Mouse (Mus musculus): ENCODE measurements around the gene Vmn1r188. TPM values are rescaled to one million over a fixed set of nuclear protein-coding genes. Genes with fewer than 3 reads are reported as not detected.
A peak's percentile ranks its signal among the peaks of the same experiment; 100 is the strongest.
"Not testable (repeated sequence)": the region's sequence is repeated elsewhere in the genome, so short reads cannot be mapped to it uniquely, and the experiment has no call there.

Vmn1r188 gene
- polyA plus RNA-seq, 1 experiment from 2014 or later: not detected

GRCm38 (mm10) chr13:22041651-22042567 is 42.3 kb upstream of the Vmn1r188 start:
- Histone ChIP-seq H3K9me3 (no peaks in the 10 kb centered on the region), H3K4me1 (peaks cover 6% of the 10 kb centered on the region; the same call in 1 of the 2 replicates), H3K27ac (peak overlapping the region; percentile 87), H3K36me3 (no peaks in the 10 kb centered on the region), H3K27me3 (ENCODE audit: insufficient read depth, poor library complexity, severe bottlenecking) (no peaks in the 10 kb centered on the region), H3K4me3 (peak overlapping the region; percentile 53)
- DNase-seq (ENCODE audit: low spot score): peak; percentile 73
- WGBS: 5% methylated on average over 13 of the region's 13 CpGs

GRCm38 (mm10) chr13:22042568-22043502 is 41.4 kb upstream of the Vmn1r188 start, which contains the start of the genes Hist1h2ag and Hist1h2bj:
TSS of gene Hist1h2ag (minus strand) at chr13:22042944.
TSS of gene Hist1h2bj (plus strand) at chr13:22043214.
- H3K4me3 ChIP-seq: peak within 1 kb of the TSS; percentile 53
- WGBS: under 1% methylated on average over 52 of the region's 80 CpGs
- not testable (repeated sequence) for H3K4me1 ChIP-seq; H3K36me3 ChIP-seq; H3K9me3 ChIP-seq; H3K27me3 ChIP-seq (ENCODE audit: insufficient read depth, poor library complexity, severe bottlenecking)
- peak; percentile 97 for DNase-seq (ENCODE audit: low spot score)
- peak within 1 kb of the TSS; percentile 87 for H3K27ac ChIP-seq

GRCm38 (mm10) chr13:22043503-22044431 is 40.5 kb upstream of the Vmn1r188 start:
- 3% methylated on average over 10 of the region's 14 CpGs for WGBS
- DNase-seq (ENCODE audit: low spot score): peak; percentile 73

GRCm38 (mm10) chr13:22044432-22045155 is 39.6 kb upstream of the Vmn1r188 start:
- Histone ChIP-seq H3K27me3 (ENCODE audit: insufficient read depth, poor library complexity, severe bottlenecking) (no peaks in the 10 kb centered on the region), H3K9me3 (no peaks in the 10 kb centered on the region), H3K4me3 (0 out of 2 replicates have a peak overlapping the region, but pooled peaks have one; percentile 53), H3K27ac (no peak overlapping the region), H3K36me3 (no peaks in the 10 kb centered on the region), H3K4me1 (peaks cover 6% of the 10 kb centered on the region; the same call in 1 of the 2 replicates)
- DNase-seq (ENCODE audit: low spot score): peak; percentile 61
- 90% methylated on average over 6 of the region's 6 CpGs for WGBS

More at GRCm38 (mm10) chr13:22043503-22044431, 40.5 kb upstream of the Vmn1r188 start:
- Histone ChIP-seq H3K27ac (peak overlapping the region; percentile 67; the same call in 1 of the 2 replicates), H3K9me3 (no peaks in the 10 kb centered on the region), H3K36me3 (no peaks in the 10 kb centered on the region), H3K4me3 (peak overlapping the region; percentile 53), H3K4me1 (peaks cover 6% of the 10 kb centered on the region; the same call in 1 of the 2 replicates), H3K27me3 (ENCODE audit: insufficient read depth, poor library complexity, severe bottlenecking) (no peaks in the 10 kb centered on the region)

- H3K9me3 ChIP-seq: no peaks in the 10 kb centered on the region
- no peak overlapping the region for H3K27ac ChIP-seq
- peak; percentile 70 for DNase-seq (ENCODE audit: low spot score)
- H3K36me3 ChIP-seq: no peaks in the 10 kb centered on the region
- peaks cover 6% of the 10 kb centered on the region; the same call in 1 of the 2 replicates for H3K4me1 ChIP-seq
- H3K27me3 ChIP-seq (ENCODE audit: insufficient read depth, poor library complexity, severe bottlenecking): no peaks in the 10 kb centered on the region
- no peak overlapping the region for H3K4me3 ChIP-seq
- WGBS: 48% methylated on average over 2 of the region's 2 CpGs
These were observed 38.9 kb upstream of the Vmn1r188 start for GRCm38 (mm10) chr13:22045311-22045710.

GRCm38 (mm10) chr13:22049041-22049440 is 35.2 kb upstream of the Vmn1r188 start:
- Histone ChIP-seq H3K36me3 (no peaks in the 10 kb centered on the region), H3K27ac (no peak overlapping the region), H3K4me1 (0 out of 2 replicates have a peak, but pooled peaks cover 3% of the 10 kb centered on the region), H3K27me3 (ENCODE audit: insufficient read depth, poor library complexity, severe bottlenecking) (no peaks in the 10 kb centered on the region), H3K4me3 (no peak overlapping the region), H3K9me3 (no peaks in the 10 kb centered on the region)
- no peak for DNase-seq (ENCODE audit: low spot score)
- 85% methylated on average over 2 of the region's 2 CpGs for WGBS

- peak overlapping the region; percentile 87 for H3K27ac ChIP-seq
- peak overlapping the region; percentile 64 for H3K4me3 ChIP-seq
- WGBS: 2% methylated on average over 14 of the region's 14 CpGs
- no peaks in the 10 kb centered on the region for H3K27me3 ChIP-seq (ENCODE audit: insufficient read depth, poor library complexity, severe bottlenecking)
- H3K36me3 ChIP-seq: no peaks in the 10 kb centered on the region
- DNase-seq (ENCODE audit: low spot score): peak; percentile 84
- H3K9me3 ChIP-seq: no peaks in the 10 kb centered on the region
- H3K4me1 ChIP-seq: no peaks in the 10 kb centered on the region
These were observed 34.4 kb upstream of the Vmn1r188 start for GRCm38 (mm10) chr13:22049737-22050440.

GRCm38 (mm10) chr13:22050591-22051522 is 33.4 kb upstream of the Vmn1r188 start:
- H3K27ac ChIP-seq: peak overlapping the region; percentile 87
- no peaks in the 10 kb centered on the region for H3K36me3 ChIP-seq
- H3K27me3 ChIP-seq (ENCODE audit: insufficient read depth, poor library complexity, severe bottlenecking): no peaks in the 10 kb centered on the region
- peak overlapping the region; percentile 64 for H3K4me3 ChIP-seq
- WGBS: under 1% methylated on average over 52 of the region's 52 CpGs
- H3K9me3 ChIP-seq: no peaks in the 10 kb centered on the region
- DNase-seq (ENCODE audit: low spot score): peak; percentile 97
- no peaks in the 10 kb centered on the region for H3K4me1 ChIP-seq

GRCm38 (mm10) chr13:22051523-22051859 is 32.7 kb upstream of the Vmn1r188 start:
- no peak for DNase-seq (ENCODE audit: low spot score)
- WGBS: 13% methylated on average over 5 of the region's 5 CpGs
- H3K4me3 ChIP-seq: peak overlapping the region; percentile 64
- H3K4me1 ChIP-seq: no peaks in the 10 kb centered on the region
- H3K9me3 ChIP-seq: no peaks in the 10 kb centered on the region
- no peaks in the 10 kb centered on the region for H3K36me3 ChIP-seq
- H3K27me3 ChIP-seq (ENCODE audit: insufficient read depth, poor library complexity, severe bottlenecking): no peaks in the 10 kb centered on the region
- H3K27ac ChIP-seq: peak overlapping the region; percentile 87

- H3K9me3 ChIP-seq: no peaks in the 10 kb centered on the region
- no peak for DNase-seq (ENCODE audit: low spot score)
- WGBS: 94% methylated on average over 1 of the region's 1 CpGs
These were observed 30.5 kb upstream of the Vmn1r188 start for GRCm38 (mm10) chr13:22053754-22054153.

More at GRCm38 (mm10) chr13:22053754-22054153, 30.5 kb upstream of the Vmn1r188 start:
- H3K4me1 ChIP-seq: no peaks in the 10 kb centered on the region
- H3K36me3 ChIP-seq: no peaks in the 10 kb centered on the region
- H3K27me3 ChIP-seq (ENCODE audit: insufficient read depth, poor library complexity, severe bottlenecking): no peaks in the 10 kb centered on the region
- H3K27ac ChIP-seq: no peak overlapping the region
- no peak overlapping the region for H3K4me3 ChIP-seq
